Mouse (Mus musculus): ENCODE data around the gene Cdh23. TPM values are rescaled to one million over a fixed set of nuclear protein-coding genes. Genes with fewer than 3 reads are reported as not detected.
A peak's percentile ranks its signal among the peaks of the same experiment; 100 is the strongest.
"Not testable (repeated sequence)": the region's sequence is repeated elsewhere in the genome, so short reads cannot be mapped to it uniquely, and the experiment has no call there.

Cdh23 gene
- 1 to 10 TPM; 1.7 to 2.3 TPM for total RNA-seq (2021)
- long read RNA-seq, experiment 1, partial matches to known transcripts = 0 of 3 reads
- long read RNA-seq, experiment 1, other reads (novel, unspliced or antisense) = 3 of 3 reads
- long read RNA-seq, experiment 2, partial matches to known transcripts = 0 of 1 reads
- long read RNA-seq, experiment 2, other reads (novel, unspliced or antisense) = 1 of 1 reads

DNA sequence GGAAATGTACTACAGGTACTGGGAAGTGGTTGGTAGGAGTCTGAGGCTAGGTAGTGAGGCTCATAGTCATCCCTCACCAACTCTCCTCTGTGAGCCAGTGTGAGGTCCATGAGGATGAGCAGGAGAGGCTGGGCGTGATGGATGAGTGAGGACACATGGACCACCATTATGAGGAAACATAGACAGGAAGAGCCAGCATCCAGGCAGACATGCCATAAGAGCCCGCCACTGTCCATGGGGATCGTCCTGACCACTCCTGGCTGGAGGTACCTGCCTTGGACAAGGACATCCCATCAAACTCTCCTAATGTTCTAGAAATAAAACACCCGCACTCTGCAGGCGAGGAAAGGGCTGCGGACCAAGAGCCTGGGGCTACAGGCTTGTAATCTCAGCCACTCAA, at the start of gene Cdh23:
Gene Cdh23 (minus strand): TSS at position 101 of the 400 bp plus-strand sequence.
- intact Hi-C loops (cut with DNase I) = loop anchor here (2.0 to 5.0 kb wide), 3 partner anchors 56 to 389 kb away; partner anchors contain the start of gene Slc29a3
- no peak for DNase-seq

DNA sequence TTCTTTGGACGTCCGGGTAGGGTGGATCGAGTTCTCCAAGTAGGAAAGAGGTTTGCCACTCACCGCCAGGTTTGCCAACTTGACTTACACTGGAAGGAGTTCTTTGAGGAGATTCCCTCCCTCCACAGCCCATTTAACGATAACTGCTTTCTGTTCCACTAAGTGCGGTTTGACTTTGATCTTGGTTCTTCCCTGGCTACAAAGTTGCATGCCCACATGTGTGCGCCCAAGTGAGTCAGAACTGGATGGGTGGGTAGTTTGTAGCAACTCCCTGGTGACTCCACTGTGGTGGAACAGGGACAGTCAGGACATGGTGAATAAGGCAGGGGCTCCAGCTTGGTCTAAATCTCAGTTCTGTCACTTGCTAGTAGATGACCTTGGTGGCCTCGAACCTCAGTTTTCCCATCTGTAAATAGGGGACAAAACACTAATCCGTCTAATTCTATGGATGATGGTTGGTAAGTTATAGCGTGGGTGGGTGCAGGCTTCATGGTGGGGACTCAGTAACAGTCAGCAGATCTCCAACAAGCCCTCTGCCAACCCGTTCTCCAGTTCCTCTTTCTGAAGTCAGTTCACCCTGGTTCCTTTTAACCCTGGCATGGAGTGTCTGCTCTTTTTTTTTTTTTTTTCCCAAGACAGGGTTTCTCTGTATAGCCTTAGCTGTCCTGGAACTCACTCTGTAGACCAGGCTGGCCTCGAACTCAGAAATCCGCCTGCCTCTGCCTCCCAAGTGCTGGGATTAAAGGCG, 48.4 kb upstream of the Cdh23 start:
- intact Hi-C loops (cut with DNase I) = no loop called here
- no peak for DNase-seq

DNA sequence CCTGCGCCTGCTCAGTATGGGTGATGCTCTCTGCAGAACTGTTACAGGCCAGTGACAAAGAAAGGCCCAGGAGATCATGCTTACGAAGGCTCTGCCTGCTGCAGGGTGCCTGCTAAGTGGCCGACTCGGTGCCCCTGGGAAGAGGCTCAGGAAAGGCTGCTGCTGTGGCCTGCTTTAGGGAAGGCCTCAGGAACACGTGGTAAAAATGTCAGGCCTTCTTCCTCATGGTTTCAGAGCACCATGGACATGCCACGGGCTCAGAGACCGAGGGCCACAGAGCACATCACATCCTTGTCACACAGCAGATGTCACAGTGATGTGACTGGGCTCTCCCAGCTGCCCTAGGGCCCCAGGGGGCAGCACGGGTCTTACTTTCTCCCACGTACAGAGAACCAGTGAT, 47.4 kb upstream of the Cdh23 start:
- DNase-seq = no peak
- intact Hi-C loops (cut with DNase I) = no loop called here

- DNase-seq = no peak
Measured at GRCm38 (mm10) chr10:60742942-60743341, 46.7 kb upstream of the Cdh23 start.

GRCm38 (mm10) chr10:60742296-60742695, 46.0 kb upstream of the Cdh23 start:
- DNase-seq; intact Hi-C loops (cut with DNase I): not testable (repeated sequence)

More at GRCm38 (mm10) chr10:60742942-60743341, 46.7 kb upstream of the Cdh23 start:
- intact Hi-C loops (cut with DNase I) = no loop called here

DNA sequence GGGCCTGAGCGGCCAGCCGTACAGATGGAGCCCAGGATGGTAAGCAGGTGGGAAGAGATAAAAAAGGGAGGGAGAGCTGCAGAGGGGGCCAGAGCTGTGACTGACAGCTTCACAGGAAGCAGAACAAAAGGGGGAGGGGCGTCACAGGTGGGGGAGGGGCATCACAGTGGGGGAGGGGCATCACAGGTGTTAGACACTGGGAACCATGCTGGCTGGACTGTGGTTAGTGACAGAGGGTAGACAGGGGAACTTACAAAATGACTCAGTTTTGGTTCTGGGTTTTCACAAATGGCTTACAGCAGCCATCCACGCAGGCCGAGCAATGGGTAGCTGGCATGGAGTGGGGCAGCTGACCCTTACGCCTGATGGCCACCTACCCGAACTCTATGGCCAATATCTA, 45.1 kb upstream of the Cdh23 start:
- intact Hi-C loops (cut with DNase I) = no loop called here
- DNase-seq = no peak

DNA sequence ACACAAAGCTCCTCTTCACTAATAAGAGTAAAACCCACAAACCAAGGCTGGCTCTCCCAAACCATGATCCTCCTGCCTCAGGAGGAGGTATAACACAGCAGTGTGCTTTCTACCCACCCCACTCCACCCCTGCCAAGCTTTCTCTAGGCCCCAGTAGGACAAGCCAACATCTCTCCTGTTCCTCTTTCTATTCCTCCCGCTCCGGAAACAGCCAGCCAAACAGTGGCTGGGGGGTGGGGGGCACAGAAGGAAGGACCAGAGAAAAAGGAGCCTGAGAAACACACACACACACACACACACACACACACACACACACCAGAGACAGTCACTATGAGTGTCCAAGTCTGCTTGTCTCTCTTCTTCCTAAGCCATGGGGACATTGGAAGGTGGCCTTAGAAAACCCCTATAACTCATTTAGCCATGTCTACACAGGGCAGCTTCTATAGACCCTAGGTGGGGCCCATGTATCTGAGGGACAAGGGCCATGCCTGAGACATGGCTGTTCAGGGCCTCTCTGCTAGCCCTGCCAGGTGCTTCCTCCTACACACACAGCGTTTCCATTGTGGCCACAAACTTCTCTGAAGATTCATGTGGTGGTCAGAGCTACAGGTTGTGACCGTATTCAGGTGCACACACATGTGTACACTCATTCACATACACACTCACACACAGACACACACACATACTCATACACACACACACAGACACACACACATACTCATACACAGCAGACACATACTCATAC, 43.5 kb upstream of the Cdh23 start:
- intact Hi-C loops (cut with DNase I) = no loop called here
- no peak for DNase-seq

DNA sequence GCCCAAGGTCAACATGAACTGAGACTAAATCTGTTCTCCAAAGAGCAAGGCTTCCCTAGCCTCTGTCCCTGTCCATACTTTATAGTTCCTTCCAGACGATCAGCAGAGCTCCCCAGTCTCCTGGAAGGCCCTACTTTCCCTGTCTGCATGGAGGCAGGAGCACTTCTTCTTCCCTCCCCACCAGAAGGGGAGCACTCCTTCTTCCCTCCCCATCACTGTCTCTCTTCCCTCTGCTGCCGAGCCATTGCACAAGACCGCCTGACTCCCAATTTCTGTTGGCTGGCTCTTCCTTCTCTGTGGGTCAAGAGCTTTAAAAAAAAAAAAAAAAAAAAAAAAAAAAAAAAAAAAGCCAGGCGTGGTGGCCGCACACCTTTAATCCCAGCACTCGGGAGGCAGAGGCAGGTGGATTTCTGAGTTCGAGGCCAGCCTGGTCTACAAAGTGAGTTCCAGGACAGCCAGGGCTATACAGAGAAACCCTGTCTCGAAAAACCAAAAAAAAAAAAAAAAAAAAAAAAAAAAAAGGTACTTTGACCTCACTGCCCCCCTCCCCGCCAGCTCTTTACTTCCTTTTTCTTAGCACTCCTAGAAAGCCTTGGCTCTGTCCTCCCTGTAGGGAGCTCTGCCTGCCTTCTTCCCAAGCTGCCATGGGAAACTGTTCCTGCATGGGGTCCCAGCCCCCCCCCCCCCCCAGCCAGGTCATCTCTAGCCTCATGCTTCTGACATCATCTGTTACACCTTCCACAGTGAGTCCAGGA, 41.8 kb upstream of the Cdh23 start:
- intact Hi-C loops (cut with DNase I) = no loop called here
- DNase-seq = no peak

- intact Hi-C loops (cut with DNase I) = no loop called here
- DNase-seq = no peak
Measured at GRCm38 (mm10) chr10:60737169-60737728, 41.0 kb upstream of the Cdh23 start.

GRCm38 (mm10) chr10:60735737-60736136, 39.4 kb upstream of the Cdh23 start:
- DNase-seq = no peak
- intact Hi-C loops (cut with DNase I) = no loop called here

GRCm38 (mm10) chr10:60733471-60733870, 37.2 kb upstream of the Cdh23 start:
- intact Hi-C loops (cut with DNase I) = no loop called here
- no peak for DNase-seq

DNA sequence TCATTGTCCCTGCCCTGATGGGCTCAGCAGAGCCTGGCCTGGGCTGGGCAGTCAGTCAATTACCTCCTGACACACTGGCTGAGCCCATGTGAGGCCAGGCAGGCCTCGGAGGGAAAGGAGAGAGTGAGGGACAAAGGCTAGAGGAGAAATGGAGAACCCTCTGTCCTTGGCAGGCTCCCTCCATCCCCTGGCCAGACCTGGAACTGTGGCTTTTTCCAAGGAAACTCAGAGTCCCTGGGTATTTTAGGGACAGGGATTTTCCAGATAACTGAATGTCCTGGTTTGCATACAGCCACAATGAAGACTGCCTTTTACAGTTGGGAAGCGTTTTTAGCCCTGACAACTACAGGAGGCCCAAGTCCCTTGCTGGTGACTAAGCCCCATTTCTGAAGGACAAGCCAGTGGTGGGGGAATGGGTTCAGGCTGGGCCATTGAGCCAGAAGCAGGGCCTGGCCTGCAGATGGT, 36.1 kb upstream of the Cdh23 start:
- peak in 1 of 2 experiments; percentile 39 for DNase-seq
- intact Hi-C loops (cut with DNase I) = no loop called here

- no peak for DNase-seq
- intact Hi-C loops (cut with DNase I) = no loop called here
Measured at GRCm38 (mm10) chr10:60731742-60732141, 35.5 kb upstream of the Cdh23 start.

GRCm38 (mm10) chr10:60727301-60727700, 31.0 kb upstream of the Cdh23 start:
- intact Hi-C loops (cut with DNase I) = no loop called here
- DNase-seq = no peak

- intact Hi-C loops (cut with DNase I) = no loop called here
- no peak for DNase-seq
Measured at GRCm38 (mm10) chr10:60726896-60727295, 30.6 kb upstream of the Cdh23 start.

- no peak for DNase-seq
- intact Hi-C loops (cut with DNase I) = no loop called here
Measured at GRCm38 (mm10) chr10:60724496-60724895, 28.2 kb upstream of the Cdh23 start.

- intact Hi-C loops (cut with DNase I) = no loop called here
- DNase-seq = no peak
Measured at GRCm38 (mm10) chr10:60723345-60723744, 27.1 kb upstream of the Cdh23 start.

GRCm38 (mm10) chr10:60721640-60722039, 25.4 kb upstream of the Cdh23 start:
- intact Hi-C loops (cut with DNase I) = no loop called here
- no peak for DNase-seq

- no peak for DNase-seq
- intact Hi-C loops (cut with DNase I) = no loop called here
Measured at GRCm38 (mm10) chr10:60720461-60720860, 24.2 kb upstream of the Cdh23 start.

GRCm38 (mm10) chr10:60718491-60718890, 22.2 kb upstream of the Cdh23 start:
- intact Hi-C loops (cut with DNase I) = no loop called here
- DNase-seq = no peak
